Mouse (Mus musculus): ENCODE measurements at regions not wholly inside any gene's neighbourhood (a gene's known extent, or its start where the extent isn't known, plus 50 kb on each side); places are given as distances from the start of the nearest gene placed in this dataset.
"Not testable (repeated sequence)": the region's sequence is repeated elsewhere in the genome, so short reads cannot be mapped to it uniquely, and the experiment has no call there.

- in situ Hi-C loops (cut with MboI; ENCODE audit: low pct_unique_long_range_greater_than_20kb in 1 of 2, low sequenced_read_pairs in 2 of 2, unreplicated experiment in 1 of 2): no loop called here
These were observed 211.0 kb upstream of the Pfkp start for GRCm38 (mm10) chr13:6859551-6859950.

- in situ Hi-C loops (cut with MboI; ENCODE audit: low pct_unique_long_range_greater_than_20kb in 1 of 2, low sequenced_read_pairs in 2 of 2, unreplicated experiment in 1 of 2): no loop called here
These were observed 206.9 kb upstream of the Pfkp start for GRCm38 (mm10) chr13:6855199-6856148.

GRCm38 (mm10) chr13:6837446-6837845, 188.9 kb upstream of the Pfkp start:
- in situ Hi-C loops (cut with MboI; ENCODE audit: low pct_unique_long_range_greater_than_20kb in 1 of 2, low sequenced_read_pairs in 2 of 2, unreplicated experiment in 1 of 2): loop anchor here in 1 of 2 experiments (10.0 kb wide), 1 partner anchor 277 kb away; no protein-coding TSS in a partner anchor

GRCm38 (mm10) chr13:6837075-6837422, 188.5 kb upstream of the Pfkp start:
- in situ Hi-C loops (cut with MboI; ENCODE audit: low pct_unique_long_range_greater_than_20kb in 1 of 2, low sequenced_read_pairs in 2 of 2, unreplicated experiment in 1 of 2): loop anchor here in 1 of 2 experiments (10.0 kb wide), 1 partner anchor 278 kb away; no protein-coding TSS in a partner anchor

GRCm38 (mm10) chr13:6836351-6837074, 187.9 kb upstream of the Pfkp start:
- in situ Hi-C loops (cut with MboI; ENCODE audit: low pct_unique_long_range_greater_than_20kb in 1 of 2, low sequenced_read_pairs in 2 of 2, unreplicated experiment in 1 of 2): loop anchor here in 1 of 2 experiments (10.0 kb wide), 1 partner anchor 278 kb away; no protein-coding TSS in a partner anchor

- in situ Hi-C loops (cut with MboI; ENCODE audit: low pct_unique_long_range_greater_than_20kb in 1 of 2, low sequenced_read_pairs in 2 of 2, unreplicated experiment in 1 of 2): loop anchor here in 1 of 2 experiments (10.0 kb wide), 1 partner anchor 285 kb away; no protein-coding TSS in a partner anchor
These were observed 181.3 kb upstream of the Pfkp start for GRCm38 (mm10) chr13:6829882-6830281.

- in situ Hi-C loops (cut with MboI; ENCODE audit: low pct_unique_long_range_greater_than_20kb in 1 of 2, low sequenced_read_pairs in 2 of 2, unreplicated experiment in 1 of 2): no loop called here
These were observed 180.8 kb upstream of the Pfkp start for GRCm38 (mm10) chr13:6829346-6829745.

GRCm38 (mm10) chr13:6828601-6829330, 180.2 kb upstream of the Pfkp start:
- in situ Hi-C loops (cut with MboI; ENCODE audit: low pct_unique_long_range_greater_than_20kb in 1 of 2, low sequenced_read_pairs in 2 of 2, unreplicated experiment in 1 of 2): not testable (repeated sequence)

GRCm38 (mm10) chr13:6802243-6803157, 153.9 kb upstream of the Pfkp start:
- in situ Hi-C loops (cut with MboI; ENCODE audit: low pct_unique_long_range_greater_than_20kb in 1 of 2, low sequenced_read_pairs in 2 of 2, unreplicated experiment in 1 of 2): no loop called here

GRCm38 (mm10) chr13:6767936-6768588, 119.5 kb upstream of the Pfkp start:
- in situ Hi-C loops (cut with MboI; ENCODE audit: low pct_unique_long_range_greater_than_20kb in 1 of 2, low sequenced_read_pairs in 2 of 2, unreplicated experiment in 1 of 2): no loop called here

GRCm38 (mm10) chr13:6757151-6757550, 108.6 kb upstream of the Pfkp start:
- in situ Hi-C loops (cut with MboI; ENCODE audit: low pct_unique_long_range_greater_than_20kb in 1 of 2, low sequenced_read_pairs in 2 of 2, unreplicated experiment in 1 of 2): no loop called here

GRCm38 (mm10) chr13:6751599-6751998, 103.0 kb upstream of the Pfkp start:
- in situ Hi-C loops (cut with MboI; ENCODE audit: low pct_unique_long_range_greater_than_20kb in 1 of 2, low sequenced_read_pairs in 2 of 2, unreplicated experiment in 1 of 2): no loop called here

GRCm38 (mm10) chr13:6751149-6751548, 102.6 kb upstream of the Pfkp start:
- in situ Hi-C loops (cut with MboI; ENCODE audit: low pct_unique_long_range_greater_than_20kb in 1 of 2, low sequenced_read_pairs in 2 of 2, unreplicated experiment in 1 of 2): no loop called here

GRCm38 (mm10) chr13:6741916-6742315, 93.3 kb upstream of the Pfkp start:
- in situ Hi-C loops (cut with MboI; ENCODE audit: low pct_unique_long_range_greater_than_20kb in 1 of 2, low sequenced_read_pairs in 2 of 2, unreplicated experiment in 1 of 2): no loop called here

- in situ Hi-C loops (cut with MboI; ENCODE audit: low pct_unique_long_range_greater_than_20kb in 1 of 2, low sequenced_read_pairs in 2 of 2, unreplicated experiment in 1 of 2): no loop called here
These were observed 88.5 kb upstream of the Pfkp start for GRCm38 (mm10) chr13:6736984-6737566.
